Mouse (Mus musculus): ENCODE data around the gene Otub1.

GRCm38 (mm10) chr19:7240782-7241690, 34.9 kb upstream of the Otub1 start, which contains the start of gene Naa40:
- TF ChIP-seq CTCF (IDR thresholded peaks at IDR 0.05; ENCODE audit: extremely low read depth, insufficient read depth, insufficient read length, insufficient replicate concordance): no peak
- TF ChIP-seq POLR2A (IDR thresholded peaks at IDR 0.05; ENCODE audit: low read depth, low read length): no peak

All from spleen, adult 2 months (tissue).